Mouse (Mus musculus): ENCODE measurements around the gene Tmem205.

Gene Tmem205

DNA sequence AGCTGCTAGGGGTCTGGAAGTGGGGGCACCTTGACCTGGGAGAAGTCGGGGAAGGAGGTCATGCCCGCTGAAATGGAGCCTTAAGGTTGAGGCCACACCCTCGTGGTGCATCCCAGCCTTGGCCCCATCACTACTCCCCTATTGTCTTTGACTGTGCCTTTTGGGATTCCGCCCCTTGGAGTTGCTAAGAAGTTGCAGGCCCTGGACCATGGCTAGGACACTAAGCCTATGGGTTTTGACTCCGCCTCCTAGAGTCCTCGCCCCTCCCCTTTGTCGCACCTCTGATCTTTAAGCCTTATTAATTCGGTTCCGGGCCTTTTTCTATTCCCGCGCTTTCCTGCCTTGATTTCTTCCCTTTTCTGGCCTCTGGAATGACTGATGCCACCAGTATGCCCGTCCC lies 16.3 kb upstream of the Tmem205 start:
- no peak for DNase-seq (ENCODE audit: low spot score in 2 of 2)

DNA sequence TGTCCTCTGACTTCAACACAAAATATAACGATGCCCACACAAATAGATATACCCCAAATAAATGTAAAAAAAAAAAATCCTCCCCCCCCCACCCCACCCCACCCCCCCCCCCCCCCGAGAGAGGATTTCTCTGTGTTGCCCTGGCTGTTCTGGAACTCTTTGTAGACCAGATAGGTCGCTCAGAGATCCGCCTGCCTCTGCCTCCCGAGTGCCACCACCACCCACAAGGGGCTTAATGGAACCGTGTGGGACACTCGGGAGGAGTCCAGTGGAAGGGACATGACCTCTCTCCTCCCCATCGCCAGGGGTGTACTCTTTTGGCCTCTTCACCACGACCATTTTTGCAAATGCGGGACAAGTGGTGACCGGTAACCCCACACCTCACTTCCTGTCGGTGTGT lies 15.7 kb upstream of the Tmem205 start:
- no peak for DNase-seq (ENCODE audit: low spot score in 2 of 2)

DNA sequence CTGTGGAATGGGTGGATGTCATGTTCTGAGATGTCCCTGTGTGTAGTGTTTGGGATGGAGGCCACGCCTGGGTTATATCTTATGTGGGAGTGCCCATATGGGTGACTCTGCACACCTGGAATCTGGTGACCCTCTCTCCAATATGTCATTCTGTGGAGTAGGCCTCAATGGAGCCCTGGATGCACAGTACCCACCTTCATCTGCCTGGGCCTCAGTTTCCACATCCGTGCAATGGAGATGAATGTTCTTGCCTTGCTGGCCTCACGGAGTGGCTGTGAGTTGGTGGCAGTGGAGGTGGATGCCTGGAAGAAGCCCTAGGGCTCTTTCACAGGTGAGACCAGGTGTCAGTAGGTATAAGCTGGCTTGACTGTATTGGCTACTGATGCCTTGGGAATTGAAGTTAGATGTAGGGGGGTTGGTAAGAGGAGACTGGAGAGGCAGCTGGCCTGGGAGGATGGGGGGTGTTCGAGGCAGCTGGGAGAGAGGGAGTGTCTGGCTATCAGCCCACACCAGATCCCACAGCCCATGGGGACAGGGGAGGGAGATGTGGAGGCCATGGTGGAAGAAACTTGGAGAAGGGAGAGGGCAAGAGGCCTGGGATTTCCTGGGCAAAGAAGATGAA lies 11.0 kb upstream of the Tmem205 start:
- no peak for DNase-seq (ENCODE audit: low spot score in 2 of 2)

DNA sequence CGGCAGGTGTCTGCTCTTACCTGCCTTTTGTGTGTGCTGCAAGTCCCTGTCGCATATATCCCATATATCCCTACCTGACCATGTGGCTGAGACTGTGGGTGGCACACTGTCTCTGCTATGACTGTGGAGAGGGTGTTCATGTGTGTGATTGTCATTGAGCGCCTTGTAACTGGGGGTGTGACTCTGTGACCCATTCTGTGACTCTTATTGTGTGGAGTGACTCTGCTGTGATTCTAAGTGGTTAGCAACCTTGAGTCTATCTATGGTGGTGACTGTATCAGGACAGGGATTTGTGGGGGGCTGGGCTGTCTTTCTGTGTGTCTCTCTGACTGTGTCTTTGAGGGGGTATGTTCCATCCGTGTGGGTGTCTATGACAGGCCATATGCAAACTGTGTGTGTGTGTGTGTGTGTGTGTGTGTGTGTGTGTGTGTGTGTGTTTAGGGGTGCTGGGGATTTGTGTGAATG lies 10.4 kb upstream of the Tmem205 start:
- no peak for DNase-seq (ENCODE audit: low spot score in 2 of 2)

DNA sequence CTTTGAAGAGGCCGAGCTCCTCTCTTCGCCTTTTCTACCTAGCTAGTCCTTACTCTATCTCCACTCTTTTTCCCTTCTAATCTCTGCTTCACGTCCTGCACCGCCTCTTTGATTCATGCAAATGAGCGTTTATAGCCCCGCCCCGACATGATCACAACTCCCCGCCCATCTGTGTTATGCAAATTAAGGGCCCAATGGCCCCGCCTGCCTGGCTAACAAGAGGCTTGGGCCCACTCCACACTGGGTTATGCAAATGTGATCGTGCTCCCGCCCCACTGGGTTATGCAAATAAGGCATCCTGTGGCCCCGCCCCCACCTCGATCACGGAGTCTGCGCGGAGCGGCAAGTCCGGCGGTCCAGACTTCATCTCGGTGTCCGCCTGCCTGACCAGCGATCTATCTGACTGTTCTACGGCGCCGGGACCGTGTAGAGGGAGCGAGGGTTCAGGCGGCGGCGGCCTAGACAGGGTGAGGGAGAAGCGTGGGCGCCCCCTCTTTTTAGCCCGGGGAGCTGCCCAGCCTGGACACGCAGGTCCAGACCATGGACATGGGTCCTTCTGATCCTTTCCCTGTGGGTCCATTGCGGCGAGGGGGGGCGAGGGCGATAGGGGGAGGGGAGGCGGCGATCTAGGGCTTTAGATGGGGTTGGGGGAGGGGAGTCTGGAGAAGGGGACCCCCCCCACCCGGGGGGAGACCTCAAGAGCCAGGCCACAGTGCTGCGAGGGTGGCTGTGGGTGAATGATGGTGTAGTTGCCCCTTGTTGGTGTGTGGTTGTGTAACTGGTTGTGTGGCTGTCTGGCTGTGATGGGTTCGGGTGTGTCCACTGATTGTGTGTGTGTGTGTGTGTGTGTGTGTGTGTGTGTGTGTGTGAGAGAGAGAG lies 9.6 kb upstream of the Tmem205 start, which contains the start of gene Plppr2:
Plppr2 (plus strand) TSS at position 342 of the 879 bp plus-strand sequence.
- DNase-seq (ENCODE audit: low spot score in 2 of 2) = peak; percentile 91 to 96

DNA sequence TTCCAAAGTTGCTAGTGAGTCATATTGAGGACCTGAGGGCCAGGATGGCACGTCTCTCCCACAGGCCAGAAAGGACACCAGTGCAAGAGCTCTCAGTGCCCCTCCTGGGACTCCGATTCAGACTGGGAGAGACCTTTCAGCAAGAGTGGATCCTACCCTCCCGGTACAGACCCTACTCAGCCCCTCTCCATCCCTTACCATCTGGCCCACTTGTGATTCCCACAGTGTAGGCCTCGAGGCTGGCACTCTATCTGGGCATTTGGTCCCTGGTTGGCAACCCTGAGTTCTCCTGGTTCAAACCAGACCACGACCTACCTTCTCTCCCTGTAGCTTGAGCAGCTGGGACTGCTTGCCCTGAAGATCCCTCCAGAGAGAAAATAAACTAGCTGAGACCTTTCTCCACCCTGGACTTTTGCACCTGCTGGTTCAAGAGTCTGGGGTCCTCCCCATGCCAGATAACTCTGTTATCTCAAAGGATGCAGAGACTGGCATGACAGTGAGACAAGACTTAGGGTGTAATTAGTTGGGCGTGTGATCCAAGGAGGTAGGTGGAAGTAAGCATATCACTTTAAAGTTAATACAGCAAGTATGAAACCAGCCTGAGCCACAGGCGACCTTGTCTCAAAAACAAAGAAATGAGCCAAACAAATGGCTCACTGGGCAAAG lies 8.2 kb upstream of the Tmem205 start:
- no peak for DNase-seq (ENCODE audit: low spot score in 2 of 2)

DNA sequence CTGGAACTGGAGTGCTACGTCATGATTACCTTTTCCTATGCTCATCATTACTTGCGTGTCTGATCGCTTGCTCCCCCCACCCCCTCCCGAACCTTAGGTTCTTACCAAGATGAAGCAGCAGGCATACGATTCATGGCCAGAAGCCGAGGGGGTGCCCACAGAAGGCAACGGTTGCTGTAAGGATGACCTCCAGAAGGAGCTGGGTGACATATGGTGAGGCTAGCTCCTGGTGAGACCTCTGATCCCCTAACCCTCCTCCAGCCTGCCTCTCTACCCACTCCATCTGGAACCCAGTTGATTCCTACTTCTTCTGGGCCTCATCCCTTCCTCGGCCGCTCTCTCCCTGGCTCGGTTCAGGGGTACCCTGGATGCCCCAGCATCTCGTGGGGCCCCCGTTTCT lies 6.7 kb upstream of the Tmem205 start:
- no peak for DNase-seq (ENCODE audit: low spot score in 2 of 2)

DNA sequence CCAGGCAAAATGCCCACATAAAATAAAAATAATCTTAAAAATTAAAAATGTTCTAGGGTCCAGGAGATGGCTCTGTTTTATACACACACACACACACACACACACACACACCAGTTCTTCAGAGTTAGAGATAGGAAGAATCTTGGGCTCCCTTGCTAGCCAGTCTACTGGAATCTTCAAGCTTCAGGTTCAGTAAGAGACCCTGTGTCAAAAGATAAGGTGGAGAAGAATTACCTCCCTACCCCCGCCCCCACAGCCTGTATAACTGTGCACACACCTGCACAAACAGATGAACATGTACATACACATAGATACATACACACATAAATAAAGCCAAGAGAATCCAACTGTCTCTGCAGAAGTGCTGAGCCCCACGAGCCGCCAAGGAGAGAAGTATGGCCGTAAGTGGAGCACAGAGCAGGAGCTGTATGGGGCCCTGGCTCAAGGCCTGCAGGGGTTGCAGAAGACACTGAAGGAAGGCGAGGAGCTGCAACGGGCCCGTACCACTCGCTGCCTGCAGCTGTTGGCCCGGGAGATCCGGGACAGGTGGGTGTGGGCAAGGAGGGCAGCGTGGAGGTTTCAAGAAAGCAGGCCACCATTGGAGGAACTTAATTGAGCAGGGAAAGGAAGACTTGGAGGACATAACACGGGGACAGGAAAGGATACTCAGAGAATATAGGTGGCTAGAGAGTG lies 5.2 kb upstream of the Tmem205 start:
- DNase-seq (ENCODE audit: low spot score in 2 of 2) = no peak

DNA sequence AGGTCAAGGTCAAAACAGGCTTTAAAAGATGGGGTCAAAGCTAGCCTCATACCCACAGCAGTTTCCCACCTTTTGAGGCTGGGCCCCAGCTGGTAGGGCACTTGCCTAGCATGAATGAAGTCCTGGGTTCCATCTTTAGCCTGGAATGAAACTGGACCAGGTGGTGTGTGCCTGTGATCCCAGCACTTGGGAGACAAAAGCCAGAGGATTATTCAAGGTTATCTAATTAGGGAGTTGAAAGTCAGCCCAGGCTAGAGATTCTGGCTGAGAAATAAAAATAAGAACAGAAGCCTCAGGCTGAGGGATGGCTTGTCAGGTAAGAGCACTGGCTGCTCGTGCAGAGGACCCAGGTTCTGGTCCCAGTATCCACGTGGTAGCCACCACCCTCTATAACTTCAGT lies 4.7 kb upstream of the Tmem205 start:
- DNase-seq (ENCODE audit: low spot score in 2 of 2) = no peak

DNA sequence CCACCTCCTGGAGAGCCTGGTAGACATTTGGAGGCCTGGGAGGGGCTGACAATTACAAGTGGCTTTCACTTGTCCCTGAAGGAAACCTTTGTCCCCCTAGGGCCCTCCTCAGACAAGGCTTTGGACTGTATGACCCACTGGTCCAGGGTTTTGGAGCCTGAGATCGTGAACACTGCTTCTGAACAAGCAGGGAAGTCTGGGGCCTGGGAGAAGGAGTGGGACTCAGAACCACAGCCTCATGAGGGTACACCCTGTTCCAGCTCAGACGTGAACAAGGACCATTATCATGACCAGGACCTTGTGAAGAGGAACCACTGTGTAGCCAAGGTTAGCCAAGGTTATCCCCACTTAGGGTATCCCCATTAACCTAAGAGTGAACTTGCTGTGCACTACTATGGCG lies 1.9 kb upstream of the Tmem205 start:
- no peak for DNase-seq (ENCODE audit: low spot score in 2 of 2)

DNA sequence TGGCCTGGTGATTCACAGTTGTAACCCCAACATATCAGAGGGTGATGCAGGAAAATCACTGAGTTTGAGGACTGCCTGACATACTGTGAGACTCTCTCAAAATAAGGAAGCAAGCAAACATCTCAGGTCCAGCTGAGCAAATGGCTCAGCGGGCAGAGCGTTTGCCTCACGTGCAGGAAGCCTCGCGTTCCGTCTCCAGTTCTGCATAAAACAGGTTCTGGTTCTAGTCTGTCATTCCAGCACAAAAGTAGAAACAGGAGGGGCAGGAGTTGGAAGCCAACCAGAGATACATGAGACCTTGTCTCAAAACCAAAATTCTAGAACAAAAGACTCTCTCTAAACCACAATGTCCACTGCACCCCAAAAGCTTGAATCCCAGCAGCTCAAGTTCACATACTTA lies 572 bp downstream of the Tmem205 start:
- DNase-seq (ENCODE audit: low spot score in 2 of 2) = no peak

DNA sequence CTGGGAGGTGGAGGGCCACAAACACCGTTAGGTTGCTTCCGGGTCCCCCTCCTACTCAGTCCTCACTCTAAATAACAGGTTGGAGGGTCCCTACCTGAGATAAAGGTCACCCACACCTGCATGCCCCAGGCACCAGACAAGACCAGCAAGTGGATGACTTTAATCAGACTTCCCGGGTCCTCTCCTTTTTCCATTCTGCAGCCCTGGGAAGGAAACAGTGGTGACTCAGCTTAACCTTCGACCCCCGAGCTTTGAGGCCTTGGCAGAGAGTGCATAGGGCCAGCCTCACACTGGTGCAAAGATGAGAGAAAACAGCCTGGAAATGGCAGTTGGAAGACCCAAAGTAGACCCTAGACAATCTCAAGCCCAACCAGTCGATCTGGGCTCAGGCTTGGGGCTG lies 1.2 kb downstream of the Tmem205 start:
- no peak for DNase-seq (ENCODE audit: low spot score in 2 of 2)

DNA sequence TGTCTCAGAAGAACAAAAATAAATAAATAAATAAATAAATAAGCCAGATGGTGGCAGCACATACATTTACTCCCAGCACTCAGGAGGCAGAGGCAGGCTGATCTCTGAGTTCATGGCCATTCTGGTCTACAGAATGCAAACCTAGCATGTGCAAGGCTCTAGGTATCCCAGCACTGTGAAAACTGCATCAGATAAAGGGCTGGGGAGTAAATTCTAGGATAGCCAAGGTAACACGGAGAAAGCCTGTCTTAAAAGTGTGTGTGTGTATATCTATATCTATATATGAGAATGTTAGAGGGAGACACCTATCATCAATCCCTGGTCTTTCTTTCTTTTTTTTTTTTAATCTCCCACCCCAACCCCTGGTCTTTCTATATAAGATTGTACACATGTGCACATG lies 1.9 kb downstream of the Tmem205 start:
- no peak for DNase-seq (ENCODE audit: low spot score in 2 of 2)

DNA sequence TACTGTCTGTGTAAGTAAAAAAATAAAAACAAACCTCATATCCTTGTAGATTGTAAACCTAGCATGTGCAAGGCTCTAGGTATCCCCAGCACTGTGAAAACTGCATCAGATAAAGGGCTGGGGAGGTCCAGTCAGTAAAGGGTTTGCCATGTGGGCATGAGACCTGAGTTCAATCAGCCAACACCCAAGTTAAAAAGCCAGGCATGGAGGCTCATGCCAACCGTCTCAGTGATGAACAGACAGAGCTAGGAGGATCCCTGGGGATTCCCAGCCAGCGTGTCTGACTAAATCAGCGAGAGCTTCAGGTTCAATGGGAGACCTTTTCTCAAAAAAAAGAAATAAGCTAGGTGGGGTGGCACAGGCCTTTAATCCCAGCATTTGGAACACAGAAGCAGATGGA lies 2.3 kb downstream of the Tmem205 start:
- no peak for DNase-seq (ENCODE audit: low spot score in 2 of 2)

DNA sequence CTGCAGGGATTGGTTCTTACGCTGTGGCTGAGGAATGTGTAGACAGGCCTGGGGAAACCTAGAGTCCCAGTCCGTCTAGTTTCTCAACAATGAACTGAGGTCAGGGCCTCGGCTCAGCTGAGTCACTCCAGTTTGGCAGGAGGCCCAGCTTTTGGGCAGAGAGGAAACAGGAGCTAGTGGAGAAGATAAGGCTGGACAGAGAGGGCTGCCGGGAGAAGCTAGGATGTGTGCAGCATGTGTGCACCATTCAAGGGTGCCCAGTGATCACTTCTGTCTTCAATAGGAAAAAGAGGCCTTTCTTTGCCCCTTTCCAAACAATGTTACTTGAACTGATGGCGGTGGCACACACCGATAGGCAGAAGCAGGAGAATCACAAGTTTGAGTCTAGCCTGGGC lies 3.3 kb downstream of the Tmem205 start:
- DNase-seq (ENCODE audit: low spot score in 2 of 2) = peak; percentile 97

DNA sequence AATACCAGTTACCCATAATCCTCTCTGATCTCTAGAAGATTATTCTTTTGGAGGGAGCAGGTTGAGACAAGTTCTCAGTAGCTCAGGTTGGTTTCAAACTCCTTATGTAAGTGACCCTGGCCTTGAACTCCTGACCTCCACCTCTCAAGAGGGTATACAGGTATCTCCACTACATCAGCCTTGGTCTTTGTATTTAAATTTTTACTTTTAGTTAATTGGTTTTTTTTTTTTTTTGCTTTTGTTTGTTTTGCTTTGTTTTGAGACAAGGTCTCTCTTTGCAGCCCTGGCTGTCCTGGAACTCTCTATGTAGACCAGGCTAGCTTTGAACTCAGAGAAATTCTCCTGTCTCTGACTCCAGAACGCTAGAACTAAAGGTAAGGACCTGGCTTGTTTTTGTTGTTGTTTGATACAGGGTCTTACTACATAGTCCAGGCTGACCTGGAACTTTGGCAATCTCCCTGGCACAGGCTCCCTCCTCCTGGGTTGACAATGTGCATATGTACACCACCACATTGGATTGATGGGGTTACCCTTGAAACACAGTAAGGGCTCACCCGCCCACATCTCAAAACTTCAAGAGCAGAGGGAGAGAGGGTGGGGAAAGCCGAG lies 3.8 kb downstream of the Tmem205 start:
- DNase-seq (ENCODE audit: low spot score in 2 of 2) = no peak

DNA sequence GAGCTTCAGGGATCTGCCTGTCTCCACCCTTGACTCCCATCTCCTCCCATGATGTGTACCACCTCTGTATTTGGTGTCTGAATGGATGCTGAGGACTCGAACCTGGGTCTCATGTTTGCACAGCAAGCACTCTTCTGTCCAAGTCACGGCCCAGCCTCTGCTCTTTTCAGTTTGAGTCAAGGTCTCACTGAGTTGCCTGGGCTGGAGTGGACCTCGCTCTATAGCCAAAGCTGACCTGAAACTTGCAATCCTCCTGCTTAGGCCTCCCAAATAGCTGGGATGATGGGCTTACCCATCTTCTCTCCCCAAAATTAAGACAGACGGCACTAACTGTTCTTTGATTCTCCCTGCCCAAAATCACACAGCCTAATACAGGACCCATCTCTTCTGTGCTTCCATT lies 4.3 kb downstream of the Tmem205 start:
- DNase-seq (ENCODE audit: low spot score in 2 of 2) = no peak

DNA sequence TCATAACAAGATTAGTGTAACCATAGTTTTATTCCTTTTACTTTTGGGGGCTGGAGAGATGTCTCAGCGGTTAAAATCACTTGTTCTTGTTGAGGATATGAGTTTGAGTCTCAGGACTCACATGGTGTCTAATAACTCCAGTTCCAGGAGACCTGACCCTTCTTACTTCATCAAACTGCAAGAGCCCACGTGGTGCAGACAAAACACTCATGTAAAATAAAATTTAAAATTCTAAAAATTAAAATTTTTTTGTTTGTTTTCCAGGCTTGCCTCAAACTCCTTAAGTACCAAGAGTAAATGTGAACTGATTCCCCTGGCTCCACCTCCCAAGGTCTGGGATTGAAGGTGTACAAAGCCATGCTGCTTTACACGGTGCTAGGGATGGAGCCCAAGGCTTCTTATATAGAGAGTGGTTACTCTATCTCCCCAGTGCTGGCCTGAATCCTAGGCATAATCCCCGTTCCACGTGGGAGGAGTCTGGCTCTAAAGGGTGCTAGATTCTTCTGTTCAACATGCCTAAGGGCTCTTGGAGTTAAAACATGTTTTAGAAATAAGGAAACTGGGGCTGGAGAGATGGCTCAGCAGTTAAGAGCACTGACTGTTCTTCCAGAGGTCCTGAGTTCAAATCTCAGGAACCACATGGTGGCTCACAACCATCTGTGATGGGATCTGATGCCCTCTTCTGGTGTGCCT lies 8.5 kb downstream of the Tmem205 start:
- DNase-seq (ENCODE audit: low spot score in 2 of 2) = no peak

DNA sequence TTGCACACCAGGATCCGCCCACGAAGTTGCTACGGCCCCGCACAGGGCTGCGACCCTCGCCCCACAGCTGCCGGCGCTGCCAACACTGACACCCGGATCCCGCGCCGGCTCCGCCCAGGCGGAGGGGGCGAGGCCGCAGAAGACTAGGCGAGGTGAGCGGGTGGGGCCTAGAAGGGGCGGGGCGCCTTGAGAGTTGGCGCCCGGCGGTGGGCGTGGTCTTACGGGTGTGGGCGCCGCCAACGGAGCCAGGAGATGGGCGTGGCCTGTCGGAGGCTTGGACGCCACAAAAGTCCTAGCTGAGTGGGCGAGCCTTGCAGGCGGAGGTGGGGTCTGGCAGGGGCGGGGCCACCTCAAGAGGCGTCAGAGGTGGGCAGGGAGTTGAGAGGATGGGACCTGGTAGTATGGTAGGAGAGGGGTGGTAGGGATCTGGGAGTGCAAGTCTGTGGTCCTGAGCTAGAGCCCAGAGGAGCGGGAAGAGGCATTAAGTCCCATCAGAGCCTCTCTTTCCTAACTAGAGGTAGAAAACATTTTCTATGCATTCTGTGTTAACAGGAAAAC lies 9.2 kb downstream of the Tmem205 start, which contains the start of gene Rab3d:
Rab3d (minus strand) TSS at position 158 of the 558 bp plus-strand sequence.
- DNase-seq (ENCODE audit: low spot score in 2 of 2) = peak; percentile 95 to 96

DNA sequence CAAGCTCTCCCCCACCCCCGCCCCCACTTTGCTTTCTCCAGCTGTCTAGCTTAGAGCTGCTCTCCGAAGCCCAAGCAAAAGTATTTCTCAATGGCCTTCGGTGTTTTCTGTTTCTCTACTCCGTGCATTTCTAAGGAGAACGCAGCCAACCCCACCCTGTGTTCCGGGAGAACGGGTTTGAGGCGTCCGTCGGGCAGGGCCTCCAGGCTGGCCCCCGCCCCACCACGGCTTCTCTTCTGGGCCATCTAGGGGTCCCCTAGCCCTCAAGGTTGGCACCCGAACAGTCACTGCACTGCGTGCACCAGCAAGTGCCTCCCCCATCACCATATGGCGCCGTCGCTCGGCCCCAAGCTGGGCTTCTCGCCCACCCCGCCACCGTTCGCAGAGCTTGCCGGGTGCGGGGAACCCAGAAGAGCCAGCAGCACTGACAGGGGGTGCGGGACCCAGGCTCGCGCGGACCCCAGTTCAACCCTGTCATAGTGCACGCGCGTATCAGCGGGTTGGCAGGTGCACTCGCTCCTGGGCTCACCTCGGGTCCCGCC lies 9.8 kb downstream of the Tmem205 start:
- peak in 1 of 2 experiments; percentile 39 for DNase-seq (ENCODE audit: low spot score in 2 of 2)

Measured in heart, adult 9 months (tissue).